ENCODE assay signal across 8 mouse cellular contexts in the genomic region with DNA sequence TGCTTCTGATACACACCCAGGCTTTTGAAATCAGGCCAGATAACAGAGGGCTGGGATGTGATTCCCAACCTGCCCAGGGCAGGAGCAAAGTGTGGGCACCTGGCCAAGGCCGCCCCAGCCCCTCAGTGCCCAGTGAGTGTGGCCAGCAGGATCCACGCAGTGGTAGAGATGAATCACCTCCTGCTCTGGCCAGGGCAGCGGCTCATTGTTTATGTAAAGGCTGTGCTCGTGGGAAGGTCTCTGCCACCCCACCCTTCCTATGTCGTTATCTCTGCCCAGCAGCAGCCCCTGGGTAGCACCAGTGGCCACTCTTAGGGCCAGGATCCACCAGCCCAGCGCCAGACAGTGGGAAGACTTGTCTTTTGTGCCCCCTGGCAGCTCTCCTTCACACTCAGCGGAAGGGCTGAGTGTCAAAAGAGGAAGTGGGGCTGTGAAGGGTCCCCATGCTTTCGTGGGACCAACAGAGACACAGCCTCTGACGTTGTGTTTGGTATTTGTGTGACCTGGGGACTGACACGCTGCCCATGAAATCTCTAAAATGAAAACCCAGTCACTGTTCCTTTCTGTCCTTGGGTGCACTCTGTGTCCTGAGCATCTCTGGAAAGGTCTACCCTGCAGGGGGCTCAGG. TPM values are rescaled to one million over a fixed set of nuclear protein-coding genes. Genes with fewer than 3 reads are reported as not detected.
DNase-seq lines count a peak whose midpoint lies in the region; ATAC-seq and TF ChIP-seq lines count a peak whose summit lies in the region.

No protein-coding gene starts in this region.

- no peak overlapping the region for H3K4me2 ChIP-seq in kidney, embryonic 15.5 days
- peak overlapping the region; percentile 56 for H3K4me2 ChIP-seq in myocyte (ENCODE audit: low read depth)

- H3K9ac ChIP-seq in kidney, embryonic 15.5 days, result no peak overlapping the region

- H3K27me3 ChIP-seq in kidney, embryonic 15.5 days, result no peaks in the 10 kb centered on the region
- H3K27me3 ChIP-seq in myocyte (ENCODE audit: control insufficient read depth, insufficient read depth, insufficient read length), result no peaks in the 10 kb centered on the region

- H3ac ChIP-seq in myocyte (ENCODE audit: control insufficient read depth, insufficient read length), result no peak overlapping the region

- 84% methylated on average over 10 of the region's 10 CpGs for WGBS in kidney, embryonic 15.5 days

- no peaks in the 10 kb centered on the region for H3K9me3 ChIP-seq in kidney, embryonic 15.5 days (replicated peaks)

- H3K27ac ChIP-seq in kidney, embryonic 15.5 days, result no peak overlapping the region

- TF ChIP-seq POLR2A in myocyte (IDR thresholded peaks at IDR 0.05; ENCODE audit: insufficient read length, low read depth), result no peak

- H3K79me2 ChIP-seq in myocyte (ENCODE audit: control insufficient read depth, insufficient read depth), result no peaks in the 10 kb centered on the region

- DNase-seq in kidney, postnatal 36 days, result peak; percentile 41 to 44
- DNase-seq in adrenal gland, postnatal 36 days, result peak; percentile 86 to 88
- peak; percentile 66 for DNase-seq in heart, postnatal 4 days
- no peak for DNase-seq in cerebellum, postnatal 14 days
- DNase-seq in layer of hippocampus, postnatal 25 days (ENCODE audit: extremely low spot score in 1 of 2, low spot score in 1 of 2), result no peak
- DNase-seq in right cerebral cortex, adult 2 months (ENCODE audit: low spot score in 2 of 2), result no peak

- no peak overlapping the region for H3K4me3 ChIP-seq in kidney, embryonic 15.5 days (replicated peaks)
- H3K4me3 ChIP-seq in myocyte, result no peak overlapping the region

- peaks cover 73% of the 10 kb centered on the region for H3K36me3 ChIP-seq in kidney, embryonic 15.5 days
- H3K36me3 ChIP-seq in myocyte (ENCODE audit: control insufficient read depth, insufficient read depth), result peaks cover 33% of the 10 kb centered on the region

- peaks cover 14% of the 10 kb centered on the region for H3K4me1 ChIP-seq in kidney, embryonic 15.5 days

- ATAC-seq in kidney, embryonic 15.5 days (replicated peaks; ENCODE audit: low FRiP score), result no peak

TF ChIP-seq in myocyte, 11 proteins besides CTCF, POLR2A, EP300 and RAD21:
- TF ChIP-seq SRF (IDR thresholded peaks at IDR 0.05; ENCODE audit: control insufficient read depth, insufficient read length, low read depth) (no peak), MYOD1 (IDR thresholded peaks at IDR 0.05; ENCODE audit: control insufficient read depth in 1 of 3, insufficient read length in 2 of 3, low read depth in 2 of 3) (peak in 1 of 3 experiments; percentile 21), POLR2AphosphoS2 (IDR thresholded peaks at IDR 0.05; ENCODE audit: insufficient read length, low read depth) (no peak), TCF12 (IDR thresholded peaks at IDR 0.05; ENCODE audit: insufficient read depth, poor library complexity, severe bottlenecking) (no peak), MYOG (IDR thresholded peaks at IDR 0.05; ENCODE audit: control insufficient read depth in 1 of 3, insufficient read depth in 1 of 3, insufficient read length in 2 of 3, low read depth in 2 of 3) (no peak)

RNA-seq across cellular contexts. Expression of a gene that starts 9.4 kb away (rescaled TPM):
- polyA plus RNA-seq in kidney, embryonic 15.5 days (2015; fragmentation: Nextera tagmentation; extraction: Ambion mirVana), result 2.1 and 2.7 TPM in 2 replicates
- 1 to 10 TPM; 2.3 to 3.1 TPM for total RNA-seq in adrenal gland, postnatal 36 days (2021)
- 1 to 10 TPM; 5.0 to 5.4 TPM for total RNA-seq in heart, postnatal 4 days (2021)
- 1.2 TPM for polyA plus RNA-seq in myocyte (2012; fragmentation: generic; extraction: Trizol)
- total RNA-seq in layer of hippocampus, postnatal 25 days (2021), result 1 to 10 TPM; 5.2 to 6.5 TPM

RNA-seq across cellular contexts. Expression of a gene that starts 31.8 kb away (rescaled TPM):
- polyA plus RNA-seq in kidney, embryonic 15.5 days (2015; fragmentation: Nextera tagmentation; extraction: Ambion mirVana), result 21.3 and 24.3 TPM in 2 replicates
- total RNA-seq in adrenal gland, postnatal 36 days (2021), result 10 to 100 TPM; 20.5 to 24.8 TPM
- total RNA-seq in heart, postnatal 4 days (2021), result 1 to 10 TPM; 8.0 to 10.0 TPM
- polyA plus RNA-seq in myocyte (2012; fragmentation: generic; extraction: Trizol), result 13.1 TPM
- total RNA-seq in layer of hippocampus, postnatal 25 days (2021), result 10 to 100 TPM; 25.7 to 28.4 TPM

RNA-seq across cellular contexts. Expression of a gene that starts 32.0 kb away (rescaled TPM):
- 41.6 and 44.5 TPM in 2 replicates for polyA plus RNA-seq in kidney, embryonic 15.5 days (2015; fragmentation: Nextera tagmentation; extraction: Ambion mirVana)
- total RNA-seq in adrenal gland, postnatal 36 days (2021), result 10 to 100 TPM; 40.8 to 42.5 TPM
- total RNA-seq in heart, postnatal 4 days (2021), result 10 to 100 TPM; 25.7 to 29.0 TPM
- 84.9 TPM for polyA plus RNA-seq in myocyte (2012; fragmentation: generic; extraction: Trizol)
- 10 to 100 TPM; 33.1 to 47.4 TPM for total RNA-seq in layer of hippocampus, postnatal 25 days (2021)

RNA-seq across cellular contexts. Expression of a gene that starts 47.4 kb away (rescaled TPM):
- polyA plus RNA-seq in kidney, embryonic 15.5 days (2015; fragmentation: Nextera tagmentation; extraction: Ambion mirVana), result 194 and 208 TPM in 2 replicates
- total RNA-seq in adrenal gland, postnatal 36 days (2021), result 10 to 100 TPM; 40.7 to 50.3 TPM
- 10 to 100 TPM; 52.9 to 54.3 TPM for total RNA-seq in heart, postnatal 4 days (2021)
- polyA plus RNA-seq in myocyte (2012; fragmentation: generic; extraction: Trizol), result 172 TPM
- total RNA-seq in layer of hippocampus, postnatal 25 days (2021), result 10 to 100 TPM; 14.0 to 16.9 TPM

RNA-seq across cellular contexts. Expression of a gene that starts 53.3 kb away (rescaled TPM):
- 9.1 and 9.9 TPM in 2 replicates for polyA plus RNA-seq in kidney, embryonic 15.5 days (2015; fragmentation: Nextera tagmentation; extraction: Ambion mirVana)
- total RNA-seq in adrenal gland, postnatal 36 days (2021), result not detected
- total RNA-seq in heart, postnatal 4 days (2021), result under 1 TPM in 1 of 2 experiments, not detected in 1; 0.27 TPM
- polyA plus RNA-seq in myocyte (2012; fragmentation: generic; extraction: Trizol), result 7.8 TPM
- not detected for total RNA-seq in layer of hippocampus, postnatal 25 days (2021)

Comparison
In these comparisons a context has a peak if more than half of its experiments do, and no peak if none do; other contexts are left out.
1. DNase-seq: peak in kidney, postnatal 36 days (2 of 2), adrenal gland, postnatal 36 days (2 of 2) and heart, postnatal 4 days (single experiment); none in cerebellum, postnatal 14 days (0 of 2), layer of hippocampus, postnatal 25 days (0 of 2) and right cerebral cortex, adult 2 months (0 of 2).